Mouse (Mus musculus): ENCODE results near the gene Lrrc61. TPM values are rescaled to one million over a fixed set of nuclear protein-coding genes. Genes with fewer than 3 reads are reported as not detected.

The Lrrc61 gene
- total RNA-seq, 2 experiments from 2014 or later, result 13.2 to 15.4 TPM

DNA sequence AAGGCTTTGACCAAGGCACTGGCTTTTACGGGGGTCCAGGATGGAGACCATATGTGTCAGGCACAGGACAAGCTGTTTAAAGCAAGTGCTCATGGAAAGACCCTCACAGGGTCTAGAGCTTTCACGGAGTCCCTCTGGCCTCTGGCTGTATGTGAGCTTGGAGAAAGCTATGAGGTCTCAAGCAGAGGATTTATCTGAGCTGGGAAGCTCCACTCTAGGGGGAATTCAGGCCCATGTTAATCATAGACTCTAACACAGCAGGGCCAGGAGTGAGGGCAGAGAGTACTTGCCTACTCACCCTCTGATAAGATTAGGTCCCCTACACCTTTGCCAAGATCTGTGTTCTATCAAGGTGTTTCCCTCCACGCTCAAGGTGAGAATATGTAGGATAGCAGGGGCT, 12.0 kb upstream of the Lrrc61 start:
- intact Hi-C loops (cut with DNase I; ENCODE audit: low total_unique reads), result no loop called here
- no peak for DNase-seq

GRCm38 (mm10) chr6:48545251-48545650, 9.3 kb upstream of the Lrrc61 start:
- no peak for DNase-seq
- intact Hi-C loops (cut with DNase I; ENCODE audit: low total_unique reads), result loop anchor here (5.0 kb wide), 1 partner anchor 47 kb away; the partner anchor contains the start of genes Gm44965 and Repin1

DNA sequence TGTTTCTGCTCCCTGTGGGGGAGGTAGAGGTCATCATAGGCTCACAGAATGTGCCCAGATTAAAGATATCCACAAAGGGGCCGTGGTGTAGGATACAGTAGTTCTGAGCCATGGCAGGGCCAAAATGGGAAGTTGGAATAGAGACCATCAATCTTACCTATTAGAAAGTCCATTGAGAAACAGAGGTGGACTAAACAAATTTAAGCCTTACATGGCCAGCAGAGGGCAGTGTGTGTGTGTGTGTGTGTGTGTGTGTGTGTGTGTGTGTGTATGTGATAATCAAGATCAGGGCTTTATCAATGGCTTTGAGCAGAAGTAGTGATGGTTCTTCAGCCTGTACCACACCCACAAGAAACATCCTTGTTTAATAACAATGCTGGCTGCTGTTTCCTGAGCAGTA, 8.3 kb upstream of the Lrrc61 start:
- intact Hi-C loops (cut with DNase I; ENCODE audit: low total_unique reads), result loop anchor here (5.0 kb wide), 1 partner anchor 46 kb away; the partner anchor contains the start of genes Gm44965 and Repin1
- no peak for DNase-seq

GRCm38 (mm10) chr6:48546858-48547257, 7.7 kb upstream of the Lrrc61 start:
- intact Hi-C loops (cut with DNase I; ENCODE audit: low total_unique reads), result loop anchor here (5.0 kb wide), 1 partner anchor 45 kb away; the partner anchor contains the start of genes Gm44965 and Repin1
- no peak for DNase-seq

- DNase-seq, result no peak
- intact Hi-C loops (cut with DNase I; ENCODE audit: low total_unique reads), result loop anchor here (5.0 kb wide), 1 partner anchor 44 kb away; the partner anchor contains the start of genes Gm44965 and Repin1
Measured at GRCm38 (mm10) chr6:48548314-48548713, 6.3 kb upstream of the Lrrc61 start.

GRCm38 (mm10) chr6:48552918-48553317, 1.7 kb upstream of the Lrrc61 start:
- DNase-seq, result no peak
- intact Hi-C loops (cut with DNase I; ENCODE audit: low total_unique reads), result no loop called here

DNA sequence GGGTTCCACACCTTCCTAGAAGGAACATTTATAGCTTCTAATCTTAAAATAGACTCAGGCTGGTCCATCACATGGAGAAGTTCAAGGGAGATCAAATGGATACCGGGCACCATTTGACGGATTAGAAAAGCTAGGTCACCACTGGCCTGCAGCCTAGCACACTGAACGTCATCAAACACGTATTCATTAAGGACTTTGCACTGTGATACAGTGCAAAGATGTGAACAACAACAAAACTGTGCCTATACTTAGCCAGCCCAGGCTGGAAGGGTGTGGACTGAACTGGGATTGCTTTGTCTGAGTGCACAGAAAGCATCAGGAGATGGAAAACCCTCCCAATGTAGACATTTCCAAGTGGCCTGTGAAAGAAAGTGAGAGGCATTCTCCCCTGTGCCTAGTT, 777 bp upstream of the Lrrc61 start:
- no peak for DNase-seq
- intact Hi-C loops (cut with DNase I; ENCODE audit: low total_unique reads), result no loop called here

GRCm38 (mm10) chr6:48555104-48555890, 701 bp downstream of the Lrrc61 start:
- intact Hi-C loops (cut with DNase I; ENCODE audit: low total_unique reads), result no loop called here
- no peak for DNase-seq

GRCm38 (mm10) chr6:48555956-48556355, 1.4 kb downstream of the Lrrc61 start:
- DNase-seq, result no peak
- intact Hi-C loops (cut with DNase I; ENCODE audit: low total_unique reads), result no loop called here

DNA sequence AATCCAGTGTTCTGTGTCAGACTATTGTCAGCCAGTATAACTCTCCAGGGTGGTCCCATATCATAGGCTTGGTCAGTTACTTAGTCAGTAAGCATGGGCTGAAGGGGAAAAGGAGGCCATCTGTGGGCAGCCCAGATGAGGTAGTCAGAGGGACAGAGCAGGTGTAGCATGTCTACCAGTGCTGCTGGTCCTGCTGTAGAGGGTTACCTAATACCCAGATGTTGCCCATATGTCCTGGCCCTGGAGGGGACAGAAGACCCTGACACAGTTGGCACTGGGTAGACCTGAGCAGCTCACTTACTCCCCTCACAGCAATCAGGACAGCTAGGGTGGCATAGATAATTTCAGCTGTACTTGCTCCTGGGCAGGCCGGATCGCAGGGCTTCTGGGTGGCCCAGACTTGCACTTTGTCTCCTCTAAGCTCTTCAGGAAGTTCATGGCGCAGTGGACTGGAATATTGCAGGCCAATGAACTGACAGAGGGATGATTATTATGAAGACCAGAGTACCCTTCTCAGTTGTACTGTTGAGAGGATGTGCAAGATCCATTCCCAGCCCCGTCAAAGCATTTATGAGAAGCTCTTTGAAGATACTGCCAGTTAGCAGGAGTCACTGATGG, 11.2 kb downstream of the Lrrc61 start:
- intact Hi-C loops (cut with DNase I; ENCODE audit: low total_unique reads), result no loop called here
- DNase-seq, result no peak

- peak; percentile 70 for DNase-seq
- intact Hi-C loops (cut with DNase I; ENCODE audit: low total_unique reads), result no loop called here
Measured at GRCm38 (mm10) chr6:48566312-48566711, 11.7 kb downstream of the Lrrc61 start.

DNA sequence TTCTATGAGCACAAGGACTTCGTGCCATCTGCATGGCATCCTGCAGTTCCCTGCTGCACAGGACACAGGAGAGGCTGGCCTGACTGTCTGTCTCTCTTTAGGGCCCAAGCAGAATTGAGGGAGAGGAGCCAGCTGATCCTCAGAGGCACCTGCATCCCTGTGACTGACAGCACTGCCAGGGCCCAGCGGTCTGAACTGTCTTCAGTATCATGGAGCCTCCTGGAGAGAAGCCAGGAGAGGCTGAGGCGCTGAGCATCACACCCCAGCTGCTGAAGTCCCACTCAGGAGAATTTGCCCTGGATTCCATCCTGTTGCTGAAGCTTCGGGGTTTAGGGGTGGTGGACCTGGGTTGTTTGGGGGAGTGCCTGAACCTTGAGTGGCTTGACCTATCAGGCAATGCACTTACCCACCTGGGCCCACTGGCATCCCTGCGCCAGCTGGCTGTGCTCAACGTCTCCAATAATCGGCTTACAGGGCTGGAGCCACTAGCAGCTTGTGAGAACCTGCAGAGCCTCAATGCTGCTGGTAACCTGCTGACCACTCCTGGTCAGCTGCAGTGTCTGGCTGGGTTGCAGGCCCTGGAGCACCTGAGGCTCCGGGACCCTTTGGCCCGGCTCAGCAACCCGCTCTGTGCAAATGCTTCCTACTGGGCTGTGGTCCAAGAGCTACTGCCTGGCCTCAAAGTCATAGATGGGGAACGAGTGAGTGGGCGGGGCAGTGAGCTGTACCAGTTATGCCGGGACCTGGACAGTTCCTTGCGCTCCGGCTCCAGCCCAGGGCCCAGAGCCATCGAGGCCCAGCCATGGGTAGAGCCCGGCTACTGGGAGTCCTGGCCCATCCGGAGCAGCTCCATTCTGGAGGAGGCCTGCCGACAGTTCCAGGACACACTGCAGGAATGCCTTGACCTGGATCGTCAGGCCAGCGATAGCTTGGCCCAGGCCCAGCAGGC, 13.7 kb downstream of the Lrrc61 start:
- intact Hi-C loops (cut with DNase I; ENCODE audit: low total_unique reads), result no loop called here
- peak; percentile 73 for DNase-seq

DNA sequence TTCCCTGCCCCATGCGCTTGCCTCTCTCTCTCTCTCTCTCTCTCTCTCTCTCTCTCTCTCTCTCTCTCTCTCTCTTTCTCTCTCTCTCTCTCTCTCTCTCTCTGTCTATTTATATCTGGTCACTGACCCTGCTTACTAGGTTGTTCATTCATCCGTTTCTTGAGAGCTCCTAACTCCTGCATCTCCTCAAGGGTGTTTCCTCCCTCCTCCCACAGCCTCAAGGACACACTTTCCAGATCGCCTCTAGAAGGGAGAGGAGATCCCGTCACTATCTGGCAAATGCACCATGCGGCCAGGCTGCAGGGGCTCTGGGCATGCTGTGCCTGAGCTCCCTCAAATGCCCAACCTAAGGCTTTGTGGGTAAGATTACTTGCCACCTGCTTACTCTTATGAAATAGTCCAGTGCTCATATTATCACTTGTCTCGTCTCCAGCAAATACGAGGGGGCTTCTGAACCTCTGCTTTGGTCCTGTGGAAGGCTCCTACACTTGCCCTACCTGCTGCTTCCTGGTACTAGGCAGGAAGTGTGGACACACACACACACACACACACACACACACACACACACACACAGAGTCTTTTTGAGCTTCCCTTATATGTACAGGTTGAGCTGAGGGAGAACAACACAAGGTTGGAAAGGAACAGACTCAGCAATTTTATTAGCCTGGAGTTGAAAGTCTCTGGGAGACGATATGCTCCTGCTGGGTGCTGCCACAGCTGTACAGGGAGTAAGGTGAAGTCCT, 14.6 kb downstream of the Lrrc61 start:
- no peak for DNase-seq
- intact Hi-C loops (cut with DNase I; ENCODE audit: low total_unique reads), result no loop called here

DNA sequence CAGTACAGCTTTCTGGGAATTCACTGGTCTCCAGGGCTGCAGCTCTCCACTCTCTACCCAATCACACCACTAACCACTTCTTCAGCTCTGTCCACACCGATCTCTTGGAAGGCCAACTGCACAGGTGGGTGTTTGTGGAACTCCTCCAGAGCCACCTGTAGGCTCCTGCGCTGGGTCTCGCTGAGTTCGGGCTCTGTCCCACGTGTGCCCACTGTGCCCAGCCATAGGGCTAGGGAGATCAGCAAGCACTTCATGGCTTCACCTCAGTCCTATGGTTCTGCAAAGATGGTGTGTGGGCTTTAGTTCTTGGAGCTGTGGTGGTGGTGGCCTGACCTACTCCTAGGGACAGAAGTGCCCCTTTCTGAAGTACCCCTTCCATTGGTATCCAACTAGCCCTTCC, 17.4 kb downstream of the Lrrc61 start:
- no peak for DNase-seq
- intact Hi-C loops (cut with DNase I; ENCODE audit: low total_unique reads), result no loop called here

DNA sequence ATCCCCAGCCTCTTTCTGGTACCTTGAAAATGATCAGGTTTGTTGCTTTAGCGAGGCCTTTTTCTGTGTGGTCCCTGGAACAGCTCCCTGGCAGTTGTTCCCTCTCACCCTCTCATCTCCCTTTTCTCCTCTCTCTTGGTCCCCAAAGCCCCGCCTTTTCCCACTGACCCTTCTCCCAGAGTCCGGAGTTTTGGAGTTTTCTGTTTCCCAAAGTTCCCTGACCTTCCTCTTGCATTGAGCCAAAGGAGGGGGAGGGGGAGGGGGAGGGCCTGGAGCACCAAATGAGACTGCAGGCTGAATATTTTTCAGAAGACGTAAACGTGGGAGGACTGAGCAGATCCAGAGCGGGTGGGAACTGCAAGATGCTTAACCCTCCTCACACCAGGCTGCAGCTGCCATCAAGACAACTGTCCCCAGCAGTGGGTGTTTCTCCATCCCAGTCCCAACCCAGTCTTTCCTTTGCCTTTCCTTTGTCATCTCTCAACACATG, 18.0 kb downstream of the Lrrc61 start, which contains the start of gene Rarres2:
TSS of gene Rarres2 (minus strand) at position 218 of the 490 bp plus-strand sequence.
- DNase-seq, result peak; percentile 54
- intact Hi-C loops (cut with DNase I; ENCODE audit: low total_unique reads), result no loop called here

DNA sequence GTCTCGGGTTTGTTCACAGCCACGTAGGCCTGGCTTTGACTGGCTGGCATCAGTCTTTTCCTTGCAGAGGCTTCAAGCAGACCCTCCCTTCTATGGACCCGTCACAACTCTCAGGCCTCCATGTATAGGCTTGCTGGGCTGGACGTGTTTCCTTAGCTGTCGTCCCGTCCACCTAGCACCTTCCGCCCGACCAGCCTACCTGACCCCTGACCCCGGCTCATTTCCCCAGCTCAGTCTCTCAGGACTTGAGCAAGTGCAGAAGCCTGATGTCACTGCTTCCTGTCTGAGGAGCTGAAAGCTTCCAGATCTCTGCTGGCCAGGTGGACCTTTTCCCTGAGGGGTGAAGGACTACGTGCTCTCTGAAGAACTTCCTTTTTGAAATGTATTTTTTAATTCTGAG, 18.7 kb downstream of the Lrrc61 start:
- intact Hi-C loops (cut with DNase I; ENCODE audit: low total_unique reads), result no loop called here
- DNase-seq, result no peak

- intact Hi-C loops (cut with DNase I; ENCODE audit: low total_unique reads), result no loop called here
- DNase-seq, result no peak
Measured at GRCm38 (mm10) chr6:48573981-48574380, 19.4 kb downstream of the Lrrc61 start.

DNA sequence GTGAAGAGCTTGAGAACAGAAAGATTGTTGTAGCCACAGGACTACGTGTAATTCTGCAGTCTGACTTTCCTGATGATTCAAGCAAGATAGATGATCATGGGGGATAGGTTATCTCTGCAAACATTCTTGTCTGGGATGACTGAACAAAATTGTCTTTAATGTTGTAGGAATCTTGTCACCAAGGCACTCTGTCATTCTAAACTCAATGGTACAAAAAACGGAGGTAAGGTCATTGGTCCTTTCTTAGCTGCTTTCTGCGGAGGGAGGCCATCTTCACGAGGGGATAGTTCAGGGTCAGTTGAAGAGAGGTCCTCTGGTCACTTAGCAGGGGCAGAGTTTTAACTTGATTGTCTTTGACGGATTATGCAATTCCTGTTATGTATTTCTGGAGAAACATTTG, 24.1 kb downstream of the Lrrc61 start:
- no peak for DNase-seq
- intact Hi-C loops (cut with DNase I; ENCODE audit: low total_unique reads), result no loop called here

GRCm38 (mm10) chr6:48579215-48579648, 24.6 kb downstream of the Lrrc61 start:
- intact Hi-C loops (cut with DNase I; ENCODE audit: low total_unique reads), result no loop called here
- DNase-seq, result no peak

All from gastrocnemius, postnatal 14 days (tissue).